Mouse (Mus musculus) testis, adult 2 months (tissue): ENCODE data around the gene Sirt5. TPM values are rescaled to one million over a fixed set of nuclear protein-coding genes. Genes with fewer than 3 reads are reported as not detected.

Source experiments
- H3K27ac ChIP-seq: fragments of 200-500 bp; 2 replicates; pipeline ENCODE4 v1.5.1; 2012; ENCODE audit warnings: low read depth, low read length; ENCODE audit not compliant: control insufficient read depth, insufficient read depth
- H3K27me3 ChIP-seq: fragments of 200-500 bp; 2 replicates; pipeline ENCODE4 v1.6.1; 2012; ENCODE audit warnings: mild to moderate bottlenecking, low read length, moderate library complexity; ENCODE audit not compliant: control insufficient read depth, insufficient read depth
- H3K36me3 ChIP-seq: fragments of 200-500 bp; 2 replicates; pipeline ENCODE4 v1.6.1; 2012; ENCODE audit warnings: mild to moderate bottlenecking, low read length; ENCODE audit not compliant: control insufficient read depth, insufficient read depth
- H3K4me1 ChIP-seq: fragments of 200-500 bp; 2 replicates; pipeline ENCODE4 v1.6.1; 2012; ENCODE audit warnings: low read length; ENCODE audit not compliant: control insufficient read depth, insufficient read depth
- H3K4me3 ChIP-seq: fragments of 200-500 bp; 2 replicates; pipeline ENCODE4 v1.5.1; 2012; ENCODE audit warnings: low read depth, mild to moderate bottlenecking, low read length, moderate library complexity, mixed read lengths; ENCODE audit not compliant: control insufficient read depth
- CTCF ChIP-seq: fragments of 200-500 bp; IDR thresholded peaks from 2 replicates; pipeline ENCODE4 v1.5.1; 2012; ENCODE audit warnings: low read depth, mild to moderate bottlenecking, inconsistent platforms, low read length, moderate library complexity; ENCODE audit not compliant: control insufficient read depth, insufficient read depth, insufficient replicate concordance
- POLR2A ChIP-seq: fragments of 200-500 bp; IDR thresholded peaks from 2 replicates; pipeline ENCODE4 v1.6.1; 2012; ENCODE audit warnings: low read depth, mild to moderate bottlenecking, inconsistent platforms, low read length, moderate library complexity; ENCODE audit not compliant: control insufficient read depth
- polyA plus RNA-seq: library from polyadenylated mRNA; depleted of rRNA; stranded (reverse); fragments of >200 nt; gene quantifications from 2 replicates; pipeline ENCODE4 v1.2.3, GENCODE M21; 2012

The Sirt5 gene
- polyA plus RNA-seq, 1 experiment = 5.2 TPM

- no peak overlapping the region for H3K27ac ChIP-seq
- no peaks in the 10 kb centered on the region for H3K4me1 ChIP-seq
- no peaks in the 10 kb centered on the region for H3K36me3 ChIP-seq
- no peaks in the 10 kb centered on the region for H3K27me3 ChIP-seq
- TF ChIP-seq CTCF (no peak), POLR2A (no peak)
- H3K4me3 ChIP-seq = no peak overlapping the region
Observed at GRCm38 (mm10) chr13:43336425-43337221, 28.7 kb upstream of the Sirt5 start.

- Histone ChIP-seq H3K4me3 (no peak overlapping the region), H3K36me3 (no peaks in the 10 kb centered on the region), H3K4me1 (no peaks in the 10 kb centered on the region), H3K27ac (no peak overlapping the region), H3K27me3 (no peaks in the 10 kb centered on the region)
- TF ChIP-seq CTCF (no peak), POLR2A (no peak)
Observed at GRCm38 (mm10) chr13:43338001-43338400, 27.3 kb upstream of the Sirt5 start.

- no peaks in the 10 kb centered on the region for H3K4me1 ChIP-seq
- no peaks in the 10 kb centered on the region for H3K27me3 ChIP-seq
- H3K4me3 ChIP-seq = no peak overlapping the region
- no peaks in the 10 kb centered on the region for H3K36me3 ChIP-seq
- H3K27ac ChIP-seq = no peak overlapping the region
- no peak for TF ChIP-seq POLR2A
- no peak for TF ChIP-seq CTCF
Observed at GRCm38 (mm10) chr13:43338632-43339031, 26.7 kb upstream of the Sirt5 start.

DNA sequence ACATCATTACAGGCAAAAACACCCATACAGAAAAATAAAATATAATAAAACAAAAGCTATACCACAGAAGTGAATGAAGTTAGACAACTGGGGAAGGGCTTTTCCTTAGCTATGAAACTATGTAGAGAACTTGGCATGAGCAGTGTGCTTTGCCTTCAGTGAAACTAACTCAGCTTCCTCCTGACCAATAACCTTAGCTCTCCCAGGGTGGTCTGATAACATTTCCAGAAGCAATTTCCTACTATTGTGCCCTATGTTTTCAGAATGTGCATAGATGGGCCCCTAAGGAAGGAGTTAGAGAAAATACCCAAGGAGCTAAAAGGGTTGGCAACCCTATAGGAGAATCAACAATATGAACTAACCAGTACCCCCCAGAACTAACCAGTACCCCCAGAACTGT lies 18.5 kb upstream of the Sirt5 start:
- H3K4me3 ChIP-seq = no peak overlapping the region
- H3K36me3 ChIP-seq = no peaks in the 10 kb centered on the region
- H3K4me1 ChIP-seq = 0 out of 2 replicates have a peak, but pooled peaks cover 3% of the 10 kb centered on the region
- no peak overlapping the region for H3K27ac ChIP-seq
- no peaks in the 10 kb centered on the region for H3K27me3 ChIP-seq
- TF ChIP-seq CTCF = no peak

DNA sequence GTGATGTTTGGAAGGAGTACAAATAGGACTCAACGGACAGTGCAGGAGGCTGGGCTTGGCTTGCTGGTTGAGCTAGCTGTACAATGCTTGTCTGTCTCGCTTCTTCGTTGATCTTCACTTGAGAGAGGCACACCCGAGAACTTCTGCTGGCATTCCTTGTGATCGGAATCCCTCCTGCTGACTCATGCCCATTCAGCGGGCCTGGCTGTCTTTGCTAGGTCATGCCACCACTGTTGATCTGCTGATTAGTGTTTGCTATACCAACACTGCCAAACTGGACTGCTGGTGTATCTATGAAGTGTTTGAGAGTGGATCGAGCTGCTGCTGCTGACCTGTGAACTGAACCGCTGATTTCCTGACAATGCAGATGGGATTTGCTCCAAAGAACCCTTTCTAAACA lies 15.9 kb upstream of the Sirt5 start:
- H3K4me3 ChIP-seq = no peak overlapping the region
- H3K4me1 ChIP-seq = peaks cover 6% of the 10 kb centered on the region; the same call in 1 of the 2 replicates
- TF ChIP-seq CTCF (no peak), POLR2A (no peak)
- peak overlapping the region; percentile 13; the same call in 1 of the 2 replicates for H3K27ac ChIP-seq
- H3K36me3 ChIP-seq = no peaks in the 10 kb centered on the region
- H3K27me3 ChIP-seq = no peaks in the 10 kb centered on the region

GRCm38 (mm10) chr13:43350489-43351169 lies 14.7 kb upstream of the Sirt5 start:
- no peaks in the 10 kb centered on the region for H3K27me3 ChIP-seq
- peaks cover 6% of the 10 kb centered on the region; the same call in 1 of the 2 replicates for H3K4me1 ChIP-seq
- no peak overlapping the region for H3K4me3 ChIP-seq
- no peaks in the 10 kb centered on the region for H3K36me3 ChIP-seq
- TF ChIP-seq CTCF (no peak), POLR2A (no peak)
- no peak overlapping the region for H3K27ac ChIP-seq

GRCm38 (mm10) chr13:43353356-43353755 lies 11.9 kb upstream of the Sirt5 start:
- TF ChIP-seq POLR2A (no peak), CTCF (no peak)
- Histone ChIP-seq H3K36me3 (no peaks in the 10 kb centered on the region), H3K4me3 (no peak overlapping the region), H3K4me1 (peaks cover 6% of the 10 kb centered on the region; the same call in 1 of the 2 replicates), H3K27ac (no peak overlapping the region), H3K27me3 (no peaks in the 10 kb centered on the region)
